Mouse (Mus musculus) MEL (cell line): ENCODE measurements around the gene Rnase13.

Experiments used
- CTCF ChIP-seq, 3 experiments: IDR thresholded peaks in 2 of 3; conservative IDR thresholded peaks in 1 of 3; 2 replicates each; pipeline ENCODE4 v1.5.1; 2011 to 2012; ENCODE audit warnings: low read length in 3 of 3, low read depth in 2 of 3, mild to moderate bottlenecking in 2 of 3, improper control_type of control experiment in 1 of 3, inconsistent platforms in 1 of 3, mixed read lengths in 1 of 3, moderate library complexity in 1 of 3; ENCODE audit not compliant: control insufficient read depth in 1 of 3, insufficient read depth in 1 of 3, poor library complexity in 1 of 3, severe bottlenecking in 1 of 3
- E2F4 ChIP-seq: IDR thresholded peaks from 2 replicates; pipeline ENCODE4 v1.6.1; 2011; ENCODE audit warnings: low read depth, low read length, improper control_type of control experiment, borderline replicate concordance
- EP300 ChIP-seq, 2 experiments: IDR thresholded peaks; 2 replicates each; pipeline ENCODE4 v1.6.1; 2011; ENCODE audit warnings: improper control_type of control experiment in 2 of 2, low read length in 2 of 2, low read depth in 1 of 2, mild to moderate bottlenecking in 1 of 2
- GABPA ChIP-seq: IDR thresholded peaks from 2 replicates; pipeline ENCODE4 v1.6.1; 2012; ENCODE audit warnings: low read depth, mild to moderate bottlenecking, inconsistent platforms, low read length, improper control_type of control experiment, moderate library complexity
- GATA1 ChIP-seq: IDR thresholded peaks from 2 replicates; pipeline ENCODE4 v1.6.1; 2011; ENCODE audit warnings: low read depth, low read length, improper control_type of control experiment
- KAT2A ChIP-seq: conservative IDR thresholded peaks from 2 replicates; pipeline ENCODE4 v1.6.1; 2012; ENCODE audit warnings: low read depth, low read length, improper control_type of control experiment, inconsistent platforms
- MAX ChIP-seq: IDR thresholded peaks from 2 replicates; pipeline ENCODE4 v1.6.1; 2011; ENCODE audit warnings: low read length, improper control_type of control experiment
- MXI1 ChIP-seq: IDR thresholded peaks from 2 replicates; pipeline ENCODE4 v1.6.1; 2011; ENCODE audit warnings: mild to moderate bottlenecking, low read depth, low read length, improper control_type of control experiment
- POLR2A ChIP-seq, 2 experiments: IDR thresholded peaks; 2 replicates each; pipeline ENCODE4 v1.6.1; 2011 to 2012; ENCODE audit warnings: low read length in 2 of 2, mild to moderate bottlenecking in 2 of 2, control low read depth in 1 of 2, improper control_type of control experiment in 1 of 2, low read depth in 1 of 2, moderate library complexity in 1 of 2; ENCODE audit not compliant: control insufficient read depth in 1 of 2, insufficient read depth in 1 of 2, poor library complexity in 1 of 2
- USF1 ChIP-seq: IDR thresholded peaks from 2 replicates; pipeline ENCODE4 v1.6.1; 2014; ENCODE audit warnings: low read depth, mild to moderate bottlenecking, inconsistent platforms, low read length, improper control_type of control experiment, moderate library complexity

GRCm38 (mm10) chr14:51932092-51933020 is 9.8 kb upstream of the Rnase13 start:
- TF ChIP-seq EP300 (IDR thresholded peaks at IDR 0.05; ENCODE audit: low read depth in 1 of 2, low read length in 2 of 2) (no peak), POLR2A (IDR thresholded peaks at IDR 0.05; ENCODE audit: control insufficient read depth in 1 of 2, insufficient read depth in 1 of 2, low read depth in 1 of 2, low read length in 2 of 2, poor library complexity in 1 of 2) (no peak), CTCF (IDR thresholded peaks at IDR 0.05 in 2 of 3, conservative IDR thresholded peaks at IDR 0.05 in 1 of 3; ENCODE audit: control insufficient read depth in 1 of 3, insufficient read depth in 1 of 3, low read depth in 2 of 3, low read length in 3 of 3, poor library complexity in 1 of 3, severe bottlenecking in 1 of 3) (no peak), KAT2A (no peak), USF1 (no peak), E2F4 (no peak), GATA1 (no peak), GABPA (no peak), MAX (no peak), MXI1 (no peak)
